Mouse (Mus musculus): ENCODE results near the gene Ntng1.

GRCm38 (mm10) chr3:109937634-109938033, 206.2 kb downstream of the Ntng1 start:
- TF ChIP-seq CTCF (IDR thresholded peaks at IDR 0.05; ENCODE audit: low read depth) (no peak), EP300 (optimal IDR thresholded peaks at IDR 0.05) (no peak)

All from stomach, postnatal 0 days (tissue).